Comparison of ENCODE assay signal across 7 mouse cellular contexts in genomic region chr17:90583826-90584534, GRCm38 (mm10).
DNase-seq lines count a peak whose midpoint lies in the region; ATAC-seq and TF ChIP-seq lines count a peak whose summit lies in the region.

No protein-coding gene starts in this region.

- no peaks in the 10 kb centered on the region for H3K9me3 ChIP-seq in limb, embryonic 14.5 days (ENCODE audit: control insufficient read depth, low read length)
- H3K9me3 ChIP-seq in limb, embryonic 10.5 days (replicated peaks) = no peaks in the 10 kb centered on the region
- H3K9me3 ChIP-seq in hindbrain, embryonic 13.5 days = no peaks in the 10 kb centered on the region

- no peak for TF ChIP-seq POLR2A in limb, embryonic 14.5 days (IDR thresholded peaks at IDR 0.05; ENCODE audit: borderline replicate concordance, extremely low read depth, insufficient read depth, insufficient read length)

- no peaks in the 10 kb centered on the region for H3K36me3 ChIP-seq in limb, embryonic 14.5 days (ENCODE audit: control insufficient read depth, insufficient read depth, low read length)
- H3K36me3 ChIP-seq in limb, embryonic 10.5 days = no peaks in the 10 kb centered on the region
- peaks cover 8% of the 10 kb centered on the region for H3K36me3 ChIP-seq in hindbrain, embryonic 13.5 days

- no peak overlapping the region for H3K4me3 ChIP-seq in limb, embryonic 14.5 days (replicated peaks; ENCODE audit: low read length)
- no peak overlapping the region for H3K4me3 ChIP-seq in limb, embryonic 10.5 days
- no peak overlapping the region for H3K4me3 ChIP-seq in hindbrain, embryonic 13.5 days

- no peak overlapping the region for H3K27ac ChIP-seq in limb, embryonic 14.5 days (replicated peaks; ENCODE audit: low read depth, low read length)
- H3K27ac ChIP-seq in limb, embryonic 10.5 days = no peak overlapping the region
- no peak overlapping the region for H3K27ac ChIP-seq in hindbrain, embryonic 13.5 days

- H3K4me1 ChIP-seq in limb, embryonic 14.5 days (ENCODE audit: control insufficient read depth, insufficient read depth, low read length) = no peaks in the 10 kb centered on the region
- H3K4me1 ChIP-seq in limb, embryonic 10.5 days = no peaks in the 10 kb centered on the region
- peaks cover 15% of the 10 kb centered on the region for H3K4me1 ChIP-seq in hindbrain, embryonic 13.5 days (replicated peaks)

- DNase-seq in limb, embryonic 14.5 days (ENCODE audit: low spot score) = peak; percentile 48
- no peak for DNase-seq in limb, embryonic 10.5 days (ENCODE audit: low spot score)
- peak; percentile 24 for DNase-seq in MEL-GATA-1-ER (ENCODE audit: extremely low read depth, low read depth)
- DNase-seq in cerebellum, adult 11-12 months = peak; percentile 31
- DNase-seq in retina, postnatal 1 day = peak; percentile 52
- no peak for DNase-seq in spleen, adult 12 weeks (ENCODE audit: low spot score)

- no peaks in the 10 kb centered on the region for H3K27me3 ChIP-seq in limb, embryonic 14.5 days (ENCODE audit: control insufficient read depth, insufficient read depth, low read length)
- no peaks in the 10 kb centered on the region for H3K27me3 ChIP-seq in limb, embryonic 10.5 days (ENCODE audit: low read depth, poor library complexity, severe bottlenecking)
- H3K27me3 ChIP-seq in hindbrain, embryonic 13.5 days = no peaks in the 10 kb centered on the region

- WGBS in limb, embryonic 14.5 days = 54% methylated on average over 12 of the region's 12 CpGs
- WGBS in limb, embryonic 10.5 days = 50% methylated on average over 12 of the region's 12 CpGs
- 44% methylated on average over 12 of the region's 12 CpGs for WGBS in hindbrain, embryonic 13.5 days

- no peak for ATAC-seq in limb, embryonic 14.5 days (ENCODE audit: low FRiP score, low read depth)
- ATAC-seq in hindbrain, embryonic 13.5 days (ENCODE audit: low FRiP score) = peak; percentile 10; the same call in 1 of the 2 replicates

- H3K4me2 ChIP-seq in limb, embryonic 14.5 days (replicated peaks; ENCODE audit: low read depth, low read length, severe bottlenecking) = no peak overlapping the region
- H3K4me2 ChIP-seq in hindbrain, embryonic 13.5 days = no peak overlapping the region

- H3K9ac ChIP-seq in limb, embryonic 14.5 days (ENCODE audit: low read depth, low read length, severe bottlenecking) = no peak overlapping the region
- no peak overlapping the region for H3K9ac ChIP-seq in hindbrain, embryonic 13.5 days

Comparison
In these comparisons a context has a peak if more than half of its experiments do, and no peak if none do; other contexts are left out.
1. DNase-seq: peak in limb, embryonic 14.5 days (single experiment), MEL-GATA-1-ER (single experiment), cerebellum, adult 11-12 months (single experiment) and retina, postnatal 1 day (single experiment); none in limb, embryonic 10.5 days (single experiment) and spleen, adult 12 weeks (single experiment).